Mouse (Mus musculus) testis, adult 2 months (tissue): Measurements from ENCODE around the gene Nucb1.

Source experiments
- CTCF ChIP-seq: fragments of 200-500 bp; IDR thresholded peaks from 2 replicates; pipeline ENCODE4 v1.5.1; 2012; ENCODE audit warnings: low read depth, mild to moderate bottlenecking, inconsistent platforms, low read length, moderate library complexity; ENCODE audit not compliant: control insufficient read depth, insufficient read depth, insufficient replicate concordance
- POLR2A ChIP-seq: fragments of 200-500 bp; IDR thresholded peaks from 2 replicates; pipeline ENCODE4 v1.6.1; 2012; ENCODE audit warnings: low read depth, mild to moderate bottlenecking, inconsistent platforms, low read length, moderate library complexity; ENCODE audit not compliant: control insufficient read depth

DNA sequence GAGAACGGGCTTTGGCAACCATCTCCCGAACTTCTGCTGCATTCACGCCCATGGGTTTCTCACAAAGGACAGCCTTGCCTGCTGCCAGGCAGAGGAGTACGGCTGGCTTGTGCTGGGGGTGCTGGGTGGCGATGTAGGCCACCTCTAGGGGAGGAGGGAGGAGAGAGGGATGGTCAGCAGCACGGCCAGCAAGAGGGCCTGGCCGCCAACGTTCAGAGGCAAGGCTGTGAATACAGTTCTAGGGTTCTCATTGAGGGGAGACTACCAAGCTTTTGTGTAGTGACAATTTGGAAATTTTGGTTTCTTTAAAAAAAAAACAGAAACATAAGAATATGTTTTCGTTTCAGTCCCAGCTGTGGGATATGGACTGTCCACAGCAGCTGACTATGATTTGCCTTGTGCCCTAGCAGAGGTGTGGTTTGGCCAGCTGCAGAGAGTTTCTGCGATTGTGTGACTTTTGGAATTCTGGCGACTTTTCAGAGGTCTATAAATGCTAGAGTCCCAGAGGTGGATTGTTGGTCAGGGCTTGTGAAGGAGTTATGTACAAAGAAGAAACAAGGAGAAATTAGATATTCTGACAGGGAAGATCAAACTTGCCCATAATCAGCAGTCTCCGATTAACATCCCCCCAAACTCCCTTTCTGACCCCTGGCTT, 23.3 kb downstream of the Nucb1 start, which contains the start of gene Gm45808:
- TF ChIP-seq POLR2A, result no peak
- TF ChIP-seq CTCF, result no peak
